Mouse (Mus musculus) CH12.LX (cell line): ENCODE measurements at regions not wholly inside any gene's neighbourhood (a gene's known extent, or its start where the extent isn't known, plus 50 kb on each side); places are given as distances from the start of the nearest gene placed in this dataset.

Source experiments
- DNase-seq: peaks from one replicate; pipeline ENCODE4 v3.0.0-alpha.2; 2013; ENCODE audit errors: extremely low read depth
- H3K27ac ChIP-seq: 2 replicates; pipeline ENCODE4 v1.5.1; 2012; ENCODE audit warnings: low read depth, mild to moderate bottlenecking, control low read depth, moderate library complexity; ENCODE audit not compliant: insufficient read depth
- H3K27me3 ChIP-seq: replicated peaks from 2 replicates; pipeline ENCODE3; 2012; ENCODE audit warnings: inconsistent platforms
- H3K36me3 ChIP-seq, 2 experiments: replicated peaks in 1 of 2; 2 replicates each; pipeline versions ENCODE3 to v1.6.1; 2012; ENCODE audit warnings: inconsistent platforms in 1 of 2, low read length in 1 of 2, mild to moderate bottlenecking in 1 of 2, mixed read lengths in 1 of 2, moderate library complexity in 1 of 2; ENCODE audit not compliant: control insufficient read depth in 1 of 2, insufficient read depth in 1 of 2
- H3K4me1 ChIP-seq, 2 experiments: 2 replicates each; pipeline ENCODE4 v1.6.1; 2012; ENCODE audit warnings: inconsistent platforms in 1 of 2, moderate library complexity in 1 of 2; ENCODE audit not compliant: insufficient read depth in 2 of 2, control insufficient read depth in 1 of 2
- H3K4me2 ChIP-seq: 2 replicates; pipeline ENCODE4 v1.6.1; 2012; ENCODE audit warnings: low read depth, mild to moderate bottlenecking, control low read depth; ENCODE audit not compliant: poor library complexity, insufficient read depth, severe bottlenecking
- H3K4me3 ChIP-seq, 3 experiments: fragments of 150-350 bp in 1 of 3; sonication (generic) in 1 of 3; replicated peaks in 1 of 3; 2 replicates each; pipeline versions ENCODE3 to v1.5.1; 2011 to 2012; ENCODE audit warnings: low read depth in 2 of 3, low read length in 2 of 3, mild to moderate bottlenecking in 2 of 3, moderate library complexity in 2 of 3, control low read depth in 1 of 3, improper control_type of control experiment in 1 of 3, inconsistent platforms in 1 of 3, mixed read lengths in 1 of 3; ENCODE audit not compliant: poor library complexity in 1 of 3
- H3K79me2 ChIP-seq: replicated peaks from 2 replicates; pipeline ENCODE4 v1.6.1; 2012; ENCODE audit warnings: mild to moderate bottlenecking, moderate library complexity; ENCODE audit not compliant: control insufficient read depth, poor library complexity, insufficient read depth, severe bottlenecking; ENCODE audit errors: extremely low read depth
- H3K9ac ChIP-seq: 2 replicates; pipeline ENCODE4 v1.6.1; 2012; ENCODE audit warnings: low read depth, mild to moderate bottlenecking, control low read depth, moderate library complexity; ENCODE audit not compliant: insufficient read depth
- H3K9me3 ChIP-seq: replicated peaks from 2 replicates; pipeline ENCODE3; 2012; ENCODE audit warnings: low read length, inconsistent platforms, mixed read lengths
- BHLHE40 ChIP-seq: IDR thresholded peaks from 2 replicates; pipeline ENCODE4 v1.6.1; 2011; ENCODE audit warnings: mild to moderate bottlenecking, low read depth, low read length, improper control_type of control experiment
- CHD1 ChIP-seq: IDR thresholded peaks from 2 replicates; pipeline ENCODE4 v1.6.1; 2012; ENCODE audit warnings: low read depth, low read length, improper control_type of control experiment, inconsistent platforms
- ETS1 ChIP-seq: conservative IDR thresholded peaks from 2 replicates; pipeline ENCODE4 v1.6.1; 2012; ENCODE audit warnings: low read depth, mild to moderate bottlenecking, inconsistent platforms, low read length, improper control_type of control experiment, moderate library complexity
- IRF4 ChIP-seq: IDR thresholded peaks from 2 replicates; pipeline ENCODE4 v1.6.1; 2014; ENCODE audit warnings: low read depth, mild to moderate bottlenecking, inconsistent platforms, low read length, improper control_type of control experiment
- JUN ChIP-seq: IDR thresholded peaks from 2 replicates; pipeline ENCODE4 v1.6.1; 2011; ENCODE audit warnings: low read depth, mild to moderate bottlenecking, low read length, improper control_type of control experiment, moderate library complexity; ENCODE audit not compliant: insufficient read depth
- JUND ChIP-seq: conservative IDR thresholded peaks from 2 replicates; pipeline ENCODE4 v1.6.1; 2011; ENCODE audit warnings: low read depth, low read length, improper control_type of control experiment
- KAT2A ChIP-seq: IDR thresholded peaks from 2 replicates; pipeline ENCODE4 v1.6.1; 2012; ENCODE audit warnings: low read length, improper control_type of control experiment, inconsistent platforms; ENCODE audit not compliant: insufficient replicate concordance
- MXI1 ChIP-seq: IDR thresholded peaks from 2 replicates; pipeline ENCODE4 v1.6.1; 2011; ENCODE audit warnings: mild to moderate bottlenecking, low read depth, low read length, improper control_type of control experiment
- NRF1 ChIP-seq: IDR thresholded peaks from 2 replicates; pipeline ENCODE4 v1.6.1; 2014; ENCODE audit warnings: low read depth, mild to moderate bottlenecking, inconsistent platforms, low read length, improper control_type of control experiment, moderate library complexity
- PAX5 ChIP-seq: IDR thresholded peaks from 2 replicates; pipeline ENCODE4 v1.6.1; 2012; ENCODE audit warnings: low read length, inconsistent platforms, mixed read lengths
- POLR2AphosphoS2 ChIP-seq: IDR thresholded peaks from 2 replicates; pipeline ENCODE4 v1.6.1; 2011; ENCODE audit warnings: low read depth, low read length, improper control_type of control experiment
- RAD21 ChIP-seq: IDR thresholded peaks from 2 replicates; pipeline ENCODE4 v1.6.1; 2011; ENCODE audit warnings: low read depth, mild to moderate bottlenecking, low read length, improper control_type of control experiment, moderate library complexity
- RCOR1 ChIP-seq: conservative IDR thresholded peaks from 2 replicates; pipeline ENCODE4 v1.6.1; 2012; ENCODE audit warnings: low read depth, mild to moderate bottlenecking, inconsistent platforms, low read length, improper control_type of control experiment
- SMC3 ChIP-seq: IDR thresholded peaks from 2 replicates; pipeline ENCODE4 v1.6.1; 2011; ENCODE audit warnings: low read depth, low read length, improper control_type of control experiment
- UBTF ChIP-seq: IDR thresholded peaks from 2 replicates; pipeline ENCODE4 v1.6.1; 2012; ENCODE audit warnings: low read depth, mild to moderate bottlenecking, inconsistent platforms, low read length, improper control_type of control experiment, moderate library complexity
- USF1 ChIP-seq: IDR thresholded peaks from 2 replicates; pipeline ENCODE4 v1.6.1; 2014; ENCODE audit warnings: low read depth, mild to moderate bottlenecking, inconsistent platforms, low read length, improper control_type of control experiment
- USF2 ChIP-seq: conservative IDR thresholded peaks from 2 replicates; pipeline ENCODE4 v1.6.1; 2011; ENCODE audit warnings: low read depth, low read length, improper control_type of control experiment
- ZKSCAN1 ChIP-seq: IDR thresholded peaks from 2 replicates; pipeline ENCODE4 v1.6.1; 2012; ENCODE audit warnings: low read depth, inconsistent platforms, low read length, improper control_type of control experiment, borderline replicate concordance
- ZMIZ1 ChIP-seq: IDR thresholded peaks from 2 replicates; pipeline ENCODE4 v1.6.1; 2012; ENCODE audit warnings: low read depth, mild to moderate bottlenecking, inconsistent platforms, low read length, improper control_type of control experiment
- ZNF384 ChIP-seq: IDR thresholded peaks from 2 replicates; pipeline ENCODE4 v1.6.1; 2012; ENCODE audit warnings: low read depth, low read length, improper control_type of control experiment, inconsistent platforms
- dilution Hi-C: fragments of 300-500 bp; cut with MboI; formaldehyde crosslinking; loops from 2 replicates; pipeline ENCODE4 v1.14.3; 2020; ENCODE audit warnings: low sequenced_read_pairs; ENCODE audit not compliant: extremely low pct_unique_long_range_greater_than_20kb, extremely low pct_ligation_motif_present
- in situ Hi-C: fragments of 300-500 bp; cut with MboI; formaldehyde crosslinking; loops from 3 replicates; pipeline ENCODE4 v1.14.3; 2019; ENCODE audit warnings: low sequenced_read_pairs, low pct_ligation_motif_present, low pct_unique_long_range_greater_than_20kb, mixed read lengths

- TF ChIP-seq RCOR1 = no peak
- TF ChIP-seq BHLHE40 = no peak
- TF ChIP-seq ZMIZ1 = no peak
- TF ChIP-seq UBTF = no peak
- TF ChIP-seq JUND = no peak
- TF ChIP-seq ETS1 = no peak
- TF ChIP-seq SMC3 = no peak
- no peak for TF ChIP-seq POLR2AphosphoS2
- TF ChIP-seq USF2 = no peak
- TF ChIP-seq ZNF384 = no peak
- TF ChIP-seq IRF4 = no peak
- no peak for TF ChIP-seq RAD21
- no peak for TF ChIP-seq CHD1
- TF ChIP-seq MXI1 = no peak
- no peak for TF ChIP-seq USF1
- no peak for TF ChIP-seq JUN
- dilution Hi-C loops = no loop called here
- H3K9ac ChIP-seq = no peak overlapping the region
- in situ Hi-C loops = no loop called here
- no peaks in the 10 kb centered on the region for H3K36me3 ChIP-seq
- no peaks in the 10 kb centered on the region for H3K79me2 ChIP-seq
- H3K4me3 ChIP-seq = no peak overlapping the region
- peaks cover 23% of the 10 kb centered on the region for H3K9me3 ChIP-seq
- no peak for DNase-seq
- no peak overlapping the region for H3K4me2 ChIP-seq
- H3K27ac ChIP-seq = no peak overlapping the region
- H3K27me3 ChIP-seq = no peaks in the 10 kb centered on the region
- peaks cover 0 to 5% of the 10 kb centered on the region in 2 experiments; a peak in 1 of 4 replicates for H3K4me1 ChIP-seq
These were observed 195.8 kb upstream of the Fermt1 start for GRCm38 (mm10) chr2:133141341-133142035.

DNA sequence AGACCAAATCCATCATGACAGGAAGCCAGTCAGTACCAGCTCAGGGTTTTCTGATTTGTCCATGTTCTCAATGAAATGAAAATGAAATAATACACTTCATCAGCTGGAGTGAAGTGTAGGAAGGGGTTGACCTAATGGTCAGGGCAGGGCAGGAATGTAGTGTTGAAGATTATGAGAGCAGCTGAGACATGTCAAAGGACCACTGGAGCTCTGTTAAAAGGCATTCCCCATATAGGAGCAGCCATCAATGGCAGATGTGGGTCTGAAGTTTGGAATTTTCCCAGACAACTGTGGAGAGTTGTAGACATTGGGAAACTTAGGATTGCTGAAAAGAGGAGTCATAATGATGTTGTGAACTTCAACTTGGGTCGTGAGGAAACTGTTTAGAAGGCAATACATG lies 206.8 kb upstream of the Fermt1 start:
- Histone ChIP-seq H3K27ac (no peak overlapping the region), H3K4me1 (no peaks in the 10 kb centered on the region), H3K4me3 (no peak overlapping the region), H3K36me3 (no peaks in the 10 kb centered on the region), H3K27me3 (no peaks in the 10 kb centered on the region), H3K79me2 (no peaks in the 10 kb centered on the region), H3K4me2 (no peak overlapping the region), H3K9ac (no peak overlapping the region), H3K9me3 (peaks cover 3% of the 10 kb centered on the region)
- TF ChIP-seq PAX5 = no peak
- TF ChIP-seq SMC3 = no peak
- TF ChIP-seq NRF1 = no peak
- no peak for TF ChIP-seq ZKSCAN1
- no peak for TF ChIP-seq KAT2A
- no peak for TF ChIP-seq BHLHE40
- in situ Hi-C loops = no loop called here
- dilution Hi-C loops = no loop called here
- DNase-seq = no peak
